Mouse (Mus musculus) C2C12 (cell line): ENCODE measurements around the gene Shmt1. TPM values are rescaled to one million over a fixed set of nuclear protein-coding genes. Genes with fewer than 3 reads are reported as not detected.
A peak's percentile ranks its signal among the peaks of the same experiment; 100 is the strongest.

ENCODE experiments used
- H3K27me3 ChIP-seq: one replicate; pipeline ENCODE4 v1.6.1; 2011; ENCODE audit not compliant: control insufficient read depth, insufficient read depth, insufficient read length
- H3K36me3 ChIP-seq: one replicate; pipeline ENCODE4 v1.6.1; 2011; ENCODE audit not compliant: control insufficient read depth, insufficient read depth
- H3K4me3 ChIP-seq: one replicate; pipeline ENCODE4 v1.5.1; 2011; ENCODE audit warnings: mild to moderate bottlenecking, control low read depth; ENCODE audit not compliant: poor library complexity, insufficient read depth, severe bottlenecking
- H3K79me2 ChIP-seq: one replicate; pipeline ENCODE4 v1.6.1; 2011; ENCODE audit not compliant: control insufficient read depth, insufficient read depth
- H3K79me3 ChIP-seq: one replicate; pipeline ENCODE4 v1.6.1; 2011; ENCODE audit warnings: low read depth, control low read depth
- H3ac ChIP-seq: one replicate; pipeline ENCODE3; 2011; ENCODE audit warnings: low read depth; ENCODE audit not compliant: control insufficient read depth, insufficient read length
- CEBPB ChIP-seq: IDR thresholded peaks from one replicate; pipeline ENCODE4 v1.6.1; 2011; ENCODE audit warnings: low read depth, mild to moderate bottlenecking, control low read depth, moderate library complexity
- CTCF ChIP-seq: IDR thresholded peaks from one replicate; pipeline ENCODE4 v1.5.1; 2011; ENCODE audit not compliant: control insufficient read depth, insufficient read depth, insufficient read length
- FOSL1 ChIP-seq: IDR thresholded peaks from one replicate; pipeline ENCODE4 v1.8.0; 2011; ENCODE audit warnings: mild to moderate bottlenecking, low read length; ENCODE audit not compliant: poor library complexity, insufficient read depth, severe bottlenecking
- MAX ChIP-seq: IDR thresholded peaks from one replicate; pipeline ENCODE4 v1.6.1; 2011; ENCODE audit warnings: mild to moderate bottlenecking, control low read depth
- MYOD1 ChIP-seq: IDR thresholded peaks from one replicate; pipeline ENCODE4 v1.6.1; 2011; ENCODE audit warnings: low read depth; ENCODE audit not compliant: control insufficient read depth, insufficient read length
- MYOG ChIP-seq: IDR thresholded peaks from one replicate; pipeline ENCODE4 v1.6.1; 2011; ENCODE audit not compliant: control insufficient read depth, insufficient read length; ENCODE audit errors: extremely low read depth
- USF1 ChIP-seq: IDR thresholded peaks from one replicate; pipeline ENCODE4 v1.6.1; 2011; ENCODE audit warnings: low read depth, mild to moderate bottlenecking, control low read depth, moderate library complexity
- polyA plus RNA-seq: library from polyadenylated mRNA; unstranded; fragments of >200 nt; fragmentation: generic; extraction: Trizol; gene quantifications from one replicate; pipeline ENCODE4 v1.2.1, GENCODE M21; 2012; ENCODE audit warnings: missing spikeins

The Shmt1 gene
- polyA plus RNA-seq, 1 experiment: 28.7 TPM

DNA sequence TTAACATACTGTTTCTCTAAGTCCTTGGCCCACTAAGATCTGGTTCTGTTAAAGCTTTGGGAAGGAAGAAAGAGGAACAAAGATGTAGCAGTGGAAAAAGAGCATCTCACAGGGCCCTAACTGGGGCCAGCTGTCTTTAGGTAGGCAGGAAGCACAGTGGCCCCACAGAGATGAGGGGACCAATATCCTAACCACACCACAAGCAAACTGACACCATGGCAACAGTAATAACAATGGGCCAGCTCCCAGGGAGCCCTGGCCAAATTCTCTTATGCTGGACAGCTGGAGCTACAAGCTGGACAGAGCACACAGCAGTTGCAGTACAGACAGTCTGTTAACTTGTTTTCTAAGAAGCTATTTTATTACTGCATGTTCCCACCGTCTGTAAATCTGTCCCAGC, 23.9 kb downstream of the Shmt1 start:
- Histone ChIP-seq H3K36me3 (peaks cover 93% of the 10 kb centered on the region), H3ac (no peak overlapping the region), H3K4me3 (no peak overlapping the region), H3K79me3 (peaks cover 24% of the 10 kb centered on the region), H3K79me2 (peaks cover 53% of the 10 kb centered on the region), H3K27me3 (no peaks in the 10 kb centered on the region)
- no peak for TF ChIP-seq CTCF
- TF ChIP-seq FOSL1: no peak
- TF ChIP-seq MAX: no peak
- TF ChIP-seq CEBPB: no peak
- no peak for TF ChIP-seq MYOG
- no peak for TF ChIP-seq MYOD1
- no peak for TF ChIP-seq USF1

GRCm38 (mm10) chr11:60784179-60784922, 27.2 kb downstream of the Shmt1 start:
- peaks cover 85% of the 10 kb centered on the region for H3K79me2 ChIP-seq
- H3K79me3 ChIP-seq: peaks cover 55% of the 10 kb centered on the region
- no peak for TF ChIP-seq FOSL1
- no peak for TF ChIP-seq CEBPB
- peak; percentile 33 for TF ChIP-seq MYOD1
- TF ChIP-seq USF1: no peak
- no peak overlapping the region for H3K4me3 ChIP-seq
- no peaks in the 10 kb centered on the region for H3K27me3 ChIP-seq
- H3K36me3 ChIP-seq: peaks cover 91% of the 10 kb centered on the region
- H3ac ChIP-seq: no peak overlapping the region

GRCm38 (mm10) chr11:60779673-60780189, 31.8 kb downstream of the Shmt1 start:
- no peak for TF ChIP-seq FOSL1
- no peak for TF ChIP-seq CTCF
- no peak for TF ChIP-seq MYOG
- no peaks in the 10 kb centered on the region for H3K27me3 ChIP-seq
- no peak overlapping the region for H3ac ChIP-seq
- H3K79me2 ChIP-seq: peaks cover 96% of the 10 kb centered on the region
- peaks cover 55% of the 10 kb centered on the region for H3K36me3 ChIP-seq
- peaks cover 76% of the 10 kb centered on the region for H3K79me3 ChIP-seq
- no peak overlapping the region for H3K4me3 ChIP-seq

DNA sequence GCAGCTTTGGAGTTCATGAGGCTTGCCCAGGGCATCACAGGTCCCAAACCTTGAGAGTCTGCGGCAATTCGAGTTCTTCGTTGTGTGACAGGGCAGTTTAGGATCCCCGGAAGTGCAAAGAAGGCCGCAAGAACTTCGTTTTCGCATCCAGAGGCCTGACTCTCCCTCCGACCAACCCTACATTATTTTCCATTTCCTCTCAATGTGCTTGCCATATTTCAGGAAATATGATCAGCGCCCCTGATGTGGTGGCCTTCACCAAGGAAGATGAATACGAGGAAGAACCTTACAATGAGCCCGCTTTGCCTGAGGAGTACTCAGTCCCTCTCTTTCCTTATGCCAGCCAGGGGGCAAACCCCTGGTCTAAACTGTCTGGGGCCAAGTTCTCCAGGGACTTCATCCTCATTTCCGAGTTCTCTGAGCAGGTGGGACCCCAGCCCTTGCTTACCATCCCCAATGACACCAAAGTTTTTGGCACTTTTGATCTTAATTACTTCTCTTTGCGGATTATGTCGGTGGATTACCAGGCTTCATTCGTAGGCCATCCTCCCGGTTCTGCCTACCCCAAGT, 33.6 kb downstream of the Shmt1 start:
- H3K79me2 ChIP-seq: peaks cover 94% of the 10 kb centered on the region
- no peak for TF ChIP-seq CEBPB
- no peak for TF ChIP-seq FOSL1
- TF ChIP-seq MAX: no peak
- no peak for TF ChIP-seq MYOD1
- TF ChIP-seq CTCF: no peak
- no peak for TF ChIP-seq MYOG
- no peak for TF ChIP-seq USF1
- H3K27me3 ChIP-seq: no peaks in the 10 kb centered on the region
- peak overlapping the region; percentile 99 for H3K4me3 ChIP-seq
- H3K79me3 ChIP-seq: peaks cover 76% of the 10 kb centered on the region
- H3K36me3 ChIP-seq: peaks cover 40% of the 10 kb centered on the region
- peak overlapping the region; percentile 78 for H3ac ChIP-seq

- TF ChIP-seq USF1 (peak; percentile 98), CTCF (no peak), CEBPB (no peak), FOSL1 (no peak), MAX (peak; percentile 80), MYOG (no peak), MYOD1 (no peak)
- Histone ChIP-seq H3K79me3 (peaks cover 76% of the 10 kb centered on the region), H3K27me3 (no peaks in the 10 kb centered on the region)
These were observed 34.4 kb downstream of the Shmt1 start, which contains the start of the genes Top3a and Smcr8 for GRCm38 (mm10) chr11:60776829-60777740. Gene Top3a (minus strand): TSS chr11:60777365. Gene Smcr8 (plus strand): TSS chr11:60777524.

More at GRCm38 (mm10) chr11:60776829-60777740, 34.4 kb downstream of the Shmt1 start, which contains the start of the genes Top3a and Smcr8:
- H3K4me3 ChIP-seq: peak within 1 kb of the TSS; percentile 99
- H3ac ChIP-seq: peak within 1 kb of the TSS; percentile 78
- peaks cover 94% of the 10 kb centered on the region for H3K79me2 ChIP-seq
- H3K36me3 ChIP-seq: peaks cover 34% of the 10 kb centered on the region
